Mouse (Mus musculus) Patski (cell line): Measurements from ENCODE around the gene Bmp8a. TPM values are rescaled to one million over a fixed set of nuclear protein-coding genes. Genes with fewer than 3 reads are reported as not detected.

Experiments used
- ATAC-seq: fragments of 100-300 bp; one replicate; pipeline ENCODE4 v1.8.0; 2021
- CTCF ChIA-PET: fragments of 350-600 bp; sonication (Branson Sonifier 250); formaldehyde crosslinking; loops from one replicate; lab custom pipeline; 2022; ENCODE audit warnings: inconsistent platforms; lab: Charles Lee
- POLR2A ChIA-PET: fragments of 350-600 bp; sonication (Branson Sonifier 250); formaldehyde crosslinking; loops from one replicate; lab custom pipeline; 2022; ENCODE audit warnings: antibody characterized with exemption, inconsistent platforms; lab: Charles Lee
- DNase-seq: peaks from one replicate; pipeline ENCODE4 v3.0.0-alpha.2; 2011; ENCODE audit warnings: low read depth, low spot score
- H3K27me3 ChIP-seq: fragments of 371-371 bp; one replicate; pipeline ENCODE4 v1.5.1; 2021
- CTCF ChIP-seq: fragments of 100-300 bp; IDR thresholded peaks from one replicate; pipeline ENCODE4 v1.5.1; 2021
- in situ Hi-C: fragments of 300-500 bp; cut with MboI; formaldehyde crosslinking; loops from 3 replicates; pipeline ENCODE4 v1.11.1; 2018; ENCODE audit warnings: low pct_unique_long_range_greater_than_20kb, mixed read lengths
- polyA plus RNA-seq: library from polyadenylated mRNA; unstranded; gene quantifications from one replicate; pipeline ENCODE4 v1.2.3, GENCODE M21; 2021

The Bmp8a gene
- not detected for polyA plus RNA-seq

DNA sequence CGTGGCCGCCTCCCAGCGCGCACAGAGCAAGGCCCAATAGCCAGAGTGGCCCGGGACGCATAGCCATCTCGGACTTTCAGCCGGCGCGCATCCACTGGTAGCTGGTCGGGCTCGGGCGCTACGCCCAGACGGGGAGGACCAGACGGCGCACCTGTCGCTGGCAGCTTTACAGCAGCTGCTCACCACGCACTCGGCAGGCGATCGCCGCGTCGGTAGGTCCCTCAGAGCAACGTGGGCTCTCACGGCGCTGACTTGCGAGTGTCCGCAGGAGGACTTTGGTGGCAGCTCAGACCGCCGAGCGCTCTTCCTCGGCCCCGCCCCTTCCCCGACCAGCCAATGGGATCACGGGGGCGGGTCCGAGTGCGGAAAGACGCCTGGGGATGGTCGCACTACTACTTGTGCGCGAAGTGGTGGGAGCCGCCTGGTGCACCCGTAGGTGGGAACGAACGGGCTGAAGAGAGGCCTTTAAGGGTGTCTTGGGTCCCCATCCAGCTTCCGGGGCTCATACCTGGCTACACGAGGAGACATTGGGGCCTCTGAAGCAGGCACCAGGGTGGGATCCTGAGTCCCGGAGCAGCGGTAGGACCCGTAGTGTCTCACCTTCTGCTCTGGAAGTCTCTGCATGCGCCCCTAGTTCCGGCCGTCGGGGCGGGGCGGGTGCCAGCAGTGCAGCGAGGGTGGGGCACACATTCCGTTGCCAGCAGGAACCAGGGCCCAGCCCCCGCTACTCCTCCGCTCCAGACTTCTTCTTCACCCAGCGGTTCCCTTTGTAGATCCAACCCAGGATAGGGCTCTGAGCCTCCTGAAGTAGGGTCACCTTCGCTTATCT lies at the start of gene Bmp8a:
Bmp8a (minus strand) TSS at position 611 of the 829 bp plus-strand sequence.
- H3K27me3 ChIP-seq = peaks cover 3% of the 10 kb centered on the region
- CTCF ChIA-PET = no interaction called here

DNA sequence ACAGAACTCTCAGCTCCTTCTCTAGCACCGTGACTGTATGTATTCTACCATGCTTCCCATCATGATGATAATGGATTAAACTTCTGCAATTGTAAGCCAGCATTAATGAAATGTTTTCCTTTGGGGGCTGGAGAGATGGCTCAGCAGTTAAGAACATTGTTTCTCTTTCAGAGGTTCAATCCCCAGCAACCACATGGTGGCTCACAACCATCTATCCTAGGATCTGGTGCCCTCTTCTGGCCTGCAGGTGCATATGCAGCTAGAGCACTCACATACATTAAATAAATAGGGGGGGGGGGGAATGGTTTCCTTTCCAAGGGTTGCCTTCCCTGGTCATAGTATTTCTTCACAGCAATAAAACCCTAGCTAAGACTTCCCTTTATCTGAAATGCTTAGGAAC lies 49.1 kb upstream of the Bmp8a start:
- no peak for ATAC-seq
- in situ Hi-C loops = no loop called here
- no peaks in the 10 kb centered on the region for H3K27me3 ChIP-seq
- ChIA-PET CTCF (interaction anchor here (0.7 to 4.1 kb wide), 7 partner anchors 10 to 65 kb away, joined by 3 to 24 read pairs (median 4); no protein-coding TSS in a partner anchor), POLR2A (no interaction called here)
- TF ChIP-seq CTCF = peak; percentile 50
- DNase-seq = no peak

More for the DNA sequence above, at the start of gene Bmp8a:
- POLR2A ChIA-PET = no interaction called here
- ATAC-seq (peak; percentile 28), DNase-seq (no peak)
- no peak for TF ChIP-seq CTCF
- in situ Hi-C loops = no loop called here

DNA sequence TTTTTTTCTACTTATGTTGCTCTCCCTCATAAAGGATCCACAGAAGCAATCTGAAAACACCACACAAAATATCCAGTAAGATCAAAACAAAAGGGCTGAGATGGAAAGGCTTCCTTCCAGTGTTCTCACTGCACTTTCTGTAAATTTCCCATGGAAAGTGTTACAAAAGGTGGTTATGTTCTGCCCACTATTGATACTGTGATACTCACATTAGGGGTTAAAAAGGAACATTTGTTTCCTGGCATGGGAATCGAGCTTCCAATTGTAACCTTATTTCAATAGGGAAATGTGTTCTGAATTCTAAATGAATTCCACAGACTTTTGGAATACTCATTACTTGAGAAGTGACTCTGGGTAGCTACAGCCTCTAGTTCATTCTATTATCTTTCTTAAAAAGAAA lies 42.0 kb upstream of the Bmp8a start:
- no peak for ATAC-seq
- in situ Hi-C loops = no loop called here
- no peak for DNase-seq
- H3K27me3 ChIP-seq = no peaks in the 10 kb centered on the region
- TF ChIP-seq CTCF = no peak
- POLR2A ChIA-PET = no interaction called here
- CTCF ChIA-PET = no interaction called here

DNA sequence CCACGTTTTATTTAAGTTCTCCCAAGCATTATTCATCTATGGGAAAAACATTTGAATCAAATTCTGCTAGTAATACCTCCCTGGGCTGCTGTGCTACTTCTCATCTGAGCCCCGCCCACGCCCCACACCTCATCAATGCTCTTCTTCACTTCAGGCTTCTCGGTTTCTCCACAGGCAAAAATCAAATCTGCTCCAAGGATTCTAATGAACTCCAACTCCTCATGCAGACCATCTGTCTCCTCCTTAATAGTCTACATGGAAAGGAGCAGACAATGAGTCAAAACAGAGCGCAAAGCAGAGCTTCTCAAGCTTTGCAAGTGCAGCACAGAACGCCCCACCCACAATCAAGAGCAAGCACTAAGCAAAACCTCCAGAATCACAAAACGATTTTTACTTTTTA lies 40.1 kb upstream of the Bmp8a start:
- no peak for TF ChIP-seq CTCF
- no peaks in the 10 kb centered on the region for H3K27me3 ChIP-seq
- ChIA-PET POLR2A (no interaction called here), CTCF (interaction anchor here (5.6 kb wide), 1 partner anchor 9 kb away, joined by 24 read pairs; no protein-coding TSS in a partner anchor)
- ATAC-seq (no peak), DNase-seq (no peak)
- in situ Hi-C loops = no loop called here

DNA sequence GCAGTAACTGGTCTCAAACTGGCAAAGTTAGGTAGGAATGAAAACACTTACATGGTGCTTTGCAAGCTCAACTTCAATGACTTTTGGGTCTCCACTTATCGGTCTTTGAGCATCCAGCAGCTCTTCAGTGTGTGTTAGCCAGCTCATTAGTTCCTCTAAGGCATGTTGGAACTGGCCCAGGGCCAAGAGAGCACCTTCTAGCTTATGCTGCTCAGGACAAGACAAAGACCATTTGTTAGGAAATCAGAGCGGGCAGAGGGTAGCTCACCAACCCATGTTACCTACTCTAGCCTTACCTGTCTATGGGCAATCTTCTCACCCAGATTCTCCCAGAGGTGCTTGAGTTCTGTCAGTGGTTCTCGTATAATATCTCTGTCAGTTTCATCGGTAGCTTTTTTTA lies 39.0 kb upstream of the Bmp8a start:
- no peak for ATAC-seq
- no peaks in the 10 kb centered on the region for H3K27me3 ChIP-seq
- no peak for TF ChIP-seq CTCF
- ChIA-PET POLR2A (no interaction called here), CTCF (interaction anchor here (1.1 to 5.6 kb wide), 3 partner anchors 10 to 22 kb away, joined by 3 to 24 read pairs (median 3); no protein-coding TSS in a partner anchor)
- no peak for DNase-seq
- in situ Hi-C loops = no loop called here

DNA sequence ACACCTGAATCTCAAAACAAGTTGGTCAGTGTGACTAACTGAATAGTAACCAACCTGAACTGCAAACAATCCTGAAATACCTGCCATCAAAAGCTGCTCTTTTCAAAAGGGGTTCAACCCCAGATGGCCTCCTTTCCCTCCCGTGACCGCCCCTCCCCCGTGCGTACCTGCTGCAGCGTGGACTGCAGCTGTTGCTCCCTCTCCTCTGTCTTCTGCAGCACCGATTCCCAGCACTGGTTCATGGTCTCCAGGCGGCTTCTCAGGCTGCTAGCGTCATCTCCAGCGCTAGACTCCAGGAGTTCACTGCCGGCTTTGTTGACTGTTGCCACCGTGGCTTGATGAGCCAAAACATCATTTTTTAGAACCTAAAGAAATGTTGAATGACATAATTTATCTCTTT lies 38.5 kb upstream of the Bmp8a start:
- DNase-seq (no peak), ATAC-seq (no peak)
- no peaks in the 10 kb centered on the region for H3K27me3 ChIP-seq
- ChIA-PET POLR2A (no interaction called here), CTCF (interaction anchor here (1.1 to 5.6 kb wide), 3 partner anchors 10 to 21 kb away, joined by 3 to 24 read pairs (median 3); no protein-coding TSS in a partner anchor)
- in situ Hi-C loops = no loop called here
- no peak for TF ChIP-seq CTCF

DNA sequence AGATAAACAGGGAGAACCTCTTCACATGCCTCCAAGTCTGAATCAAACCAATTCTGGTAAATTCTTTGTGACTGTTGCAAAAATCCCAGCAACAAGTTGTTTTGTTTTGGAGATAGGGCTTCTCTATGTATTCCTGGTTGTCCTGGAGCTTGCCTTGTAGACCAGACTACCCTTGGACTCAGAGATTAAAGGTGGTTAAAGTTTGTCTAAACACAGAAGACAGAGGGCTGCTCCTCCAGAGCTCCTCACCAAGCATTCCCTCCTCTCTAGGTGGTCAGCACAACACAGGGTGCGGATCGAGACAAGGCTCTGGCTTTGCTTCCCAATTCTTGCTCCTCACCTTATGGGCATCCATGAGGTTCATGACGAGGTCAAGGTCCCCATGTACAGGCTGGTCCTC lies 33.0 kb upstream of the Bmp8a start:
- in situ Hi-C loops = no loop called here
- POLR2A ChIA-PET = no interaction called here
- H3K27me3 ChIP-seq = no peaks in the 10 kb centered on the region
- TF ChIP-seq CTCF = no peak
- DNase-seq (no peak), ATAC-seq (no peak)
- CTCF ChIA-PET = interaction anchor here (1.2 kb wide), 1 partner anchor 13 kb away, joined by 3 read pairs; no protein-coding TSS in a partner anchor

DNA sequence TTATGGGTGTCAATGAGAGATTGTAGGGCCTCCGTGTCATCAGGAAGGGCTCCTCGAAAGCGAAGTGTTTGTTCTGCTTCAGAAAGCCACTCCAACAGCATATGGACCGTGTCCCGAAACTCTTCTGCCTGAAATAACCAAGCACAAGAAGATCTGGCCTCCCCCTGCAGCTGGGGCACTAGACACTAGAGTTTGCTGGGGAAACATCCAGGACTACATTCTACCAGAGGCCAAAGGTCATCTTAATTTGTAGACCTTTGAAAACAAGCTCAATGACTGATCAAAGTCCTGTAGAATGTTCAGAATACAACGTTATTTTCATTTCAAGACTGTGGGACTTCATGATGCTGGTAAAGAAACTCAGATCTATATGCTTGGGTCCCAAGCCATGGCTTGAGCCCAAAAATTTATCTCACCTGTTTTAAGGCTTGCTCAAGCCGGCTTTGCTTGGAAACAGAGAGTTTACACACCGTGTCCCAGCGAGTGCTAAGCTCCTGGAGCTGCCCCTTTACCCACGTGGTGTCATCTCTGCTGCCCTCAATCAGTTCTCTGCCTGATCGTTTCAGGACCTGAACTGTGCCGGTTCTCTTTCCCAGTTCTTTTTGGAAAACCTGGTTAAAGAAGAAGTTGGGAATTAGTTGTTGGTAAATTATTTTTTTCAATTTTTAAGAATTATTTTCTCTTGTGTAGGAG lies 31.4 kb upstream of the Bmp8a start:
- no peak for ATAC-seq
- H3K27me3 ChIP-seq = no peaks in the 10 kb centered on the region
- ChIA-PET POLR2A (no interaction called here), CTCF (no interaction called here)
- DNase-seq = no peak
- in situ Hi-C loops = no loop called here
- TF ChIP-seq CTCF = no peak

DNA sequence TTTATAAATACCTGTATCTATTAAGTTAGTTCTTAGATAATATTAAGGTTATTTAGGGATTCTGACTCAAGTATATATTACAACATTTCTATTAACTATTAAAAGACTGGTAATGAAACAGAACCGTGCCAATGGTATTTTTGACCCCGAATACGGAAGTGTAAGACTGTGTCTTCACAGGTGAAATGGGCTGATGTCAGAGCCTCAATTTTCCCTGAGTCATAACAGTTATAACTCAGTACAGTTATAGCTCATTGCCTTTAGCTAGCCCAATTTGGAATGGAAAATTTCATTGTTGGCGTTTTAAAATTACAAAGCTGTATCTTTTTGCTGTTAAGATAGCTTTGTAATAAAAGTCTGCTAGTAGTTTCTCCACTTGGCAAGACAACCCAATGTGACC lies 20.5 kb upstream of the Bmp8a start:
- DNase-seq (no peak), ATAC-seq (no peak)
- ChIA-PET CTCF (interaction anchor here (0.8 to 1.3 kb wide), 2 partner anchors 12 to 16 kb away, joined by 3 read pairs; no protein-coding TSS in a partner anchor), POLR2A (no interaction called here)
- H3K27me3 ChIP-seq = no peaks in the 10 kb centered on the region
- in situ Hi-C loops = no loop called here
- TF ChIP-seq CTCF = no peak

DNA sequence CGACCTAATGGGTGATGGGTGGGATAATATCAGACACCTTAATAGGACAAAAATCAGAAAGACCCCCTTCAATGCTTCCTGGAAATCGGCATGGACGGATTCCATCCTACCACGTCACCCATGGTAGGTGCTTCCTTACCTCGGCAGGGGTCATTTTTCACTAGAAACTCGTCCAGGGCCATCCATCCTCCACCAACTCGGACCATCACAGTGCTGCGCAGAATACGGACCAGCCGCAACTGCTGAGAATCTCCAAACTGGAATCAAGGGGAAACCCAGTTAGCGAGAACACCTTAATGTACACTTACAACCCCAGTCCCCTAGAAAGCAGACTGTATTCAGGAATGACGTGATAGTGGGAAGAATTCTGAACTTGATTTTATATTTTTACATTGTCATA lies 17.7 kb upstream of the Bmp8a start:
- CTCF ChIA-PET = interaction anchor here (1.0 kb wide), 1 partner anchor 21 kb away, joined by 3 read pairs; no protein-coding TSS in a partner anchor
- in situ Hi-C loops = no loop called here
- POLR2A ChIA-PET = no interaction called here
- ATAC-seq (no peak), DNase-seq (no peak)
- H3K27me3 ChIP-seq = no peaks in the 10 kb centered on the region
- TF ChIP-seq CTCF = no peak

DNA sequence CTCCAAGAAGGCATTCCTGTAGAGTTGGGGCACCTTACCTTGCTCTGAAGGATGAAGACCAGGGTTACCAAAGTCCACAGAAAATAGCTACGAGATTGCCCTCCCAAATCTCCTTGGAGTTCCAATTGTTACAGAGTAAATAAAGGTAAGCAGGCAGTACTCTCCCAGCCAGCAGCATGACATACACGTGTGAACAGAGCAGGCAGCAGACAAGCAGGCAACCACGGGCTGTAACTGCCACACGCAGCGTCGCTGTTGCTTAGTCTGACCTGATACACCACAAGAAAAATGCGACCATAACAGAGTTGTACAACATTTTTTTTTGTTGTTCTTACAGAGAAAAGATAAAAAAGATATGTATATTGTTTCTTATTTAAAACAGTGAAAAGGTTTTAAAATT lies 15.6 kb upstream of the Bmp8a start:
- POLR2A ChIA-PET = no interaction called here
- in situ Hi-C loops = no loop called here
- no peak for ATAC-seq
- H3K27me3 ChIP-seq = no peaks in the 10 kb centered on the region
- CTCF ChIA-PET = no interaction called here
- no peak for TF ChIP-seq CTCF
- DNase-seq = no peak
